Mouse (Mus musculus): ENCODE data around the gene Kif23. TPM values are rescaled to one million over a fixed set of nuclear protein-coding genes. Genes with fewer than 3 reads are reported as not detected.
A peak's percentile ranks its signal among the peaks of the same experiment; 100 is the strongest.

Gene Kif23
- polyA plus RNA-seq (2014; fragmentation: Nextera tagmentation; extraction: Ambion mirVana), result 93.0 and 98.3 TPM in 2 replicates

DNA sequence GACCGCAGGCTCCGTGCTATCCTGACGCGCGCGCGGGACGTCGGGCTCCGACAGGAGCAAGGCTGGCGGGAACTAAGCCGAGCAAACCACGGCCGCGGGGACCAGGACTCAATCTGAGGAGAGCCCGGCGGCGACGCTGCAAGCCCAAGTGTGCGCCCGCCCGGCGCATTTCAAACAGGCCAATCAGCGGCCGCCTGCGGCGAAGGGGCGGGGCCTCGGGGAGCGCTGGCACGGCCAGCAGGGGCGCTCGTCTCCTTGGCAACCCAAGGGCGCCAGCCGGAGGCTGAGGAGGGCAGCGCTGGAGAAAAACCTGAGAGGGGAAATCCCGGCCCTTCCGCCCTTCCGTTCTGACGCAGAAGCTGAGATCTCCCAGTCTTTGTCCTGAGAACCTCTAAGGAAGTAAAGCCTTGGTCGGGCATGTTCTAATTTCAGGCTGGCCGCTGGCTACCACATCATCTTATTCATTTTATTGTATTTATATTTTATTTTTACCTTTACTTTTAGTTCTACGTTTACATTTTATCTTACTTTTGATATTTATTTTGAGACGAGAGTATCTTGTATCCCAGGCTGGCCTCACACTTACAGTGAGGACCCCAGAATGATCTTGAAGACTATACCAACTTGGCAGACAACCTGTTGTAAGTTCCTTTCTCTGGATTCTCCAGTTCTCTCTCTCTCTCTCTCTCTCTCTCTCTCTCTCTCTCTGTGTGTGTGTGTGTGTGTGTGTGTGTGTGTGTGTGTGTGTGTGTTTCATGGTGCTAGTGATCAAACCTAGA, at the start of gene Kif23:
Gene Kif23 (minus strand): TSS at position 152 of the 779 bp plus-strand sequence.
- ATAC-seq (ENCODE audit: low read depth) (peak; percentile 93), DNase-seq (ENCODE audit: low spot score) (peak; percentile 97)
- Histone ChIP-seq H3K9ac (ENCODE audit: low read depth, low read length) (peak within 1 kb of the TSS; percentile 78), H3K4me2 (ENCODE audit: low read depth, low read length) (peak within 1 kb of the TSS; percentile 96), H3K27ac (replicated peaks; ENCODE audit: low read depth, low read length) (peak within 1 kb of the TSS; percentile 68), H3K4me3 (ENCODE audit: low read depth, low read length) (peak within 1 kb of the TSS; percentile 84), H3K4me1 (ENCODE audit: control insufficient read depth, insufficient read depth, low read length) (peaks cover 7% of the 10 kb centered on the region; the same call in 1 of the 2 replicates), H3K27me3 (replicated peaks; ENCODE audit: control insufficient read depth, insufficient read depth, low read length) (no peaks in the 10 kb centered on the region), H3K36me3 (ENCODE audit: control insufficient read depth, insufficient read depth, low read length) (peaks cover 7% of the 10 kb centered on the region; the same call in 1 of the 2 replicates), H3K9me3 (ENCODE audit: control insufficient read depth, low read length) (no peaks in the 10 kb centered on the region)
- WGBS, result under 1% methylated on average over 26 of the region's 44 CpGs

- H3K36me3 ChIP-seq (ENCODE audit: control insufficient read depth, insufficient read depth, low read length), result no peaks in the 10 kb centered on the region
- DNase-seq (ENCODE audit: low spot score) (peak; percentile 50), ATAC-seq (ENCODE audit: low read depth) (no peak)
- H3K27ac ChIP-seq (replicated peaks; ENCODE audit: low read depth, low read length), result no peak overlapping the region
- WGBS, result 67% methylated on average over 4 of the region's 4 CpGs
- no peak overlapping the region for H3K9ac ChIP-seq (ENCODE audit: low read depth, low read length)
- no peak overlapping the region for H3K4me3 ChIP-seq (ENCODE audit: low read depth, low read length)
- H3K9me3 ChIP-seq (ENCODE audit: control insufficient read depth, low read length), result no peaks in the 10 kb centered on the region
- no peaks in the 10 kb centered on the region for H3K27me3 ChIP-seq (replicated peaks; ENCODE audit: control insufficient read depth, insufficient read depth, low read length)
- no peak overlapping the region for H3K4me2 ChIP-seq (ENCODE audit: low read depth, low read length)
- H3K4me1 ChIP-seq (ENCODE audit: control insufficient read depth, insufficient read depth, low read length), result no peaks in the 10 kb centered on the region
Observed at GRCm38 (mm10) chr9:61991158-61991557, 44.6 kb upstream of the Kif23 start.

- 33% methylated on average over 3 of the region's 3 CpGs for WGBS
- no peak overlapping the region for H3K4me2 ChIP-seq (ENCODE audit: low read depth, low read length)
- H3K36me3 ChIP-seq (ENCODE audit: control insufficient read depth, insufficient read depth, low read length), result no peaks in the 10 kb centered on the region
- H3K27me3 ChIP-seq (replicated peaks; ENCODE audit: control insufficient read depth, insufficient read depth, low read length), result no peaks in the 10 kb centered on the region
- no peaks in the 10 kb centered on the region for H3K9me3 ChIP-seq (ENCODE audit: control insufficient read depth, low read length)
- H3K27ac ChIP-seq (replicated peaks; ENCODE audit: low read depth, low read length), result no peak overlapping the region
- ATAC-seq (ENCODE audit: low read depth), result no peak
- H3K4me1 ChIP-seq (ENCODE audit: control insufficient read depth, insufficient read depth, low read length), result no peaks in the 10 kb centered on the region
- no peak overlapping the region for H3K9ac ChIP-seq (ENCODE audit: low read depth, low read length)
- no peak for DNase-seq (ENCODE audit: low spot score)
- H3K4me3 ChIP-seq (ENCODE audit: low read depth, low read length), result no peak overlapping the region
Observed at GRCm38 (mm10) chr9:61990738-61991137, 44.2 kb upstream of the Kif23 start.

- Histone ChIP-seq H3K27ac (replicated peaks; ENCODE audit: low read depth, low read length) (no peak overlapping the region), H3K9ac (ENCODE audit: low read depth, low read length) (no peak overlapping the region), H3K9me3 (ENCODE audit: control insufficient read depth, low read length) (no peaks in the 10 kb centered on the region), H3K4me3 (ENCODE audit: low read depth, low read length) (no peak overlapping the region), H3K4me1 (ENCODE audit: control insufficient read depth, insufficient read depth, low read length) (no peaks in the 10 kb centered on the region), H3K36me3 (ENCODE audit: control insufficient read depth, insufficient read depth, low read length) (no peaks in the 10 kb centered on the region), H3K4me2 (ENCODE audit: low read depth, low read length) (no peak overlapping the region), H3K27me3 (replicated peaks; ENCODE audit: control insufficient read depth, insufficient read depth, low read length) (no peaks in the 10 kb centered on the region)
- DNase-seq (ENCODE audit: low spot score) (no peak), ATAC-seq (ENCODE audit: low read depth) (no peak)
- WGBS, result 86% methylated on average over 7 of the region's 7 CpGs
Observed at GRCm38 (mm10) chr9:61986055-61986454, 39.5 kb upstream of the Kif23 start.

GRCm38 (mm10) chr9:61985183-61985863, 38.7 kb upstream of the Kif23 start:
- H3K36me3 ChIP-seq (ENCODE audit: control insufficient read depth, insufficient read depth, low read length), result no peaks in the 10 kb centered on the region
- no peak overlapping the region for H3K9ac ChIP-seq (ENCODE audit: low read depth, low read length)
- no peak overlapping the region for H3K27ac ChIP-seq (replicated peaks; ENCODE audit: low read depth, low read length)
- no peak overlapping the region for H3K4me3 ChIP-seq (ENCODE audit: low read depth, low read length)
- WGBS, result 40% methylated on average over 11 of the region's 11 CpGs
- no peaks in the 10 kb centered on the region for H3K27me3 ChIP-seq (replicated peaks; ENCODE audit: control insufficient read depth, insufficient read depth, low read length)
- no peaks in the 10 kb centered on the region for H3K9me3 ChIP-seq (ENCODE audit: control insufficient read depth, low read length)
- ATAC-seq (ENCODE audit: low read depth) (no peak), DNase-seq (ENCODE audit: low spot score) (peak; percentile 60)
- no peaks in the 10 kb centered on the region for H3K4me1 ChIP-seq (ENCODE audit: control insufficient read depth, insufficient read depth, low read length)
- no peak overlapping the region for H3K4me2 ChIP-seq (ENCODE audit: low read depth, low read length)

DNA sequence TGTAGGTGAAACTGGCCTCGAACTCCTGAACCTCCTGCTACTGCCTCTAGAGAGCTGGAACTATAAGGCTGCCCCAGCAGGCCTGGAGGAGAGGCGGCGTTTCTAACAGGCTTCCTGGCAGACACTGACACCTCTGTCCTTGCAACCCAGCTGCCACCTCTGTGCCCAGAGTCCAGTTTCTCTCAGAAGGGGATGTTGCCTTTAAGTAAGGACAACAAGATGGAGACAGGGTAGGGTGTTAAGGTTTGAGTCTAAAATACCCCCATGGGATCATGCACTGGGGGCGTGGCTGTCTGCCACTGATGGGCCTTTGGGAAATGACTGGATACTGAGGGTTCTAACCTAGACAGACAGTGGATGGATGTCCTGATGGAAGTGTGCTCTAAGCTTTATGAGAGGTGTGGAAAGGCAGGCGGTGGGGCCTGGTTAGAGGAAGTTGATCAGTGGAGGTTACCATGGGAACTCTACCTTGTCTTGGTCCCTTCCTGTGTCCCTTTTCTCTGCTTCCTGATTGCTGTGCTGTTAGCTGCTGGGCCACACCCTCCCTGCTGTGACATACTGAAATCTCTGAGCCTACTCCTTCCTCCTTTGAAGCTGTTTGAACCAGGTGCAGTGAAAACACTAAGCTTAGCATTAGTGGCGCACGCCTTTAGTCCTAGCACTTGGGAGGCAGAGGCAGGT, 36.5 kb upstream of the Kif23 start:
- H3K27ac ChIP-seq (replicated peaks; ENCODE audit: low read depth, low read length), result no peak overlapping the region
- WGBS, result 87% methylated on average over 7 of the region's 7 CpGs
- ATAC-seq (ENCODE audit: low read depth), result no peak
- no peak for DNase-seq (ENCODE audit: low spot score)
- H3K9me3 ChIP-seq (ENCODE audit: control insufficient read depth, low read length), result no peaks in the 10 kb centered on the region
- no peaks in the 10 kb centered on the region for H3K36me3 ChIP-seq (ENCODE audit: control insufficient read depth, insufficient read depth, low read length)
- no peaks in the 10 kb centered on the region for H3K4me1 ChIP-seq (ENCODE audit: control insufficient read depth, insufficient read depth, low read length)
- no peaks in the 10 kb centered on the region for H3K27me3 ChIP-seq (replicated peaks; ENCODE audit: control insufficient read depth, insufficient read depth, low read length)
- H3K9ac ChIP-seq (ENCODE audit: low read depth, low read length), result no peak overlapping the region
- H3K4me2 ChIP-seq (ENCODE audit: low read depth, low read length), result no peak overlapping the region
- no peak overlapping the region for H3K4me3 ChIP-seq (ENCODE audit: low read depth, low read length)

DNA sequence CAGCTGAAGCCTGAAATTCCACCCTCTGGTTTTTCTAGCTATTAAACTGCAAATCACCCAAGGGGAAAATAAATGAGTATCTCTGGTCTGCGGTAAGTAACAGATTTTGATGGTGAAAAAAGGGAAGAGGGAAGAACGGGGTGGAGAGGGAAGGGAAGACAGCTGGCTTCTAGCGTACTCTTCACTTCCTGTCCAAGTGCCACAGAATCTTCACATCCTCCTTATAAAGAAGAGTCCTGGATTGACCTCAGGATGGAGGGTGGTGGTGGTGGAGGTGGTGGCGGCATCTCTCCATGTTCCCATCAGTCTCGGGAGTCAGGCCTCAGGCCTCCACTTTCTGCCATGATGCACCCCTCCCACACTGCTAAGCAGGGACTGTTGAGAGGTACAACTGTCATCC, 35.3 kb upstream of the Kif23 start:
- Histone ChIP-seq H3K4me3 (ENCODE audit: low read depth, low read length) (no peak overlapping the region), H3K9ac (ENCODE audit: low read depth, low read length) (no peak overlapping the region), H3K4me1 (ENCODE audit: control insufficient read depth, insufficient read depth, low read length) (no peaks in the 10 kb centered on the region), H3K9me3 (ENCODE audit: control insufficient read depth, low read length) (no peaks in the 10 kb centered on the region), H3K4me2 (ENCODE audit: low read depth, low read length) (no peak overlapping the region), H3K27me3 (replicated peaks; ENCODE audit: control insufficient read depth, insufficient read depth, low read length) (no peaks in the 10 kb centered on the region), H3K27ac (replicated peaks; ENCODE audit: low read depth, low read length) (no peak overlapping the region), H3K36me3 (ENCODE audit: control insufficient read depth, insufficient read depth, low read length) (no peaks in the 10 kb centered on the region)
- no peak for ATAC-seq (ENCODE audit: low read depth)
- no peak for DNase-seq (ENCODE audit: low spot score)
- WGBS, result 66% methylated on average over 5 of the region's 5 CpGs

DNA sequence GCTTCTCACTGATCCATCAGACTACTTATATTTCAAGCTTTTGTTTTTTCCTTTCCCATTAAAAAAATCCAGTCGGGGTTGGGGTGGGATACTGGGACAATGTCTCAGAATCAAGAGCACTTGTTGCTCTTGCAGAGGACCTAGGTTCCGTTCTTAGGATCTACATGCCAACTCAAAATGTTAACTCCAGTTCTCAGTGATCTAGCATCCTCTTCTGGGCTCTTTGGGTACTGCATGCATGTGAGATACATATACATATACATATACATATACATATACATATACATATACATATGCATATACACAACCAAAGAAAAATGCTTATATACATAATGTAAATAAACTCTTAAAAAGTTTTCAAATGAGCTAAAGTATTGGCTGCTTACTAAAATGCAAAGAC, 33.4 kb upstream of the Kif23 start:
- no peak for ATAC-seq (ENCODE audit: low read depth)
- Histone ChIP-seq H3K27ac (replicated peaks; ENCODE audit: low read depth, low read length) (no peak overlapping the region), H3K4me3 (ENCODE audit: low read depth, low read length) (no peak overlapping the region), H3K9me3 (ENCODE audit: control insufficient read depth, low read length) (no peaks in the 10 kb centered on the region), H3K4me1 (ENCODE audit: control insufficient read depth, insufficient read depth, low read length) (no peaks in the 10 kb centered on the region), H3K27me3 (replicated peaks; ENCODE audit: control insufficient read depth, insufficient read depth, low read length) (no peaks in the 10 kb centered on the region), H3K36me3 (ENCODE audit: control insufficient read depth, insufficient read depth, low read length) (no peaks in the 10 kb centered on the region), H3K4me2 (ENCODE audit: low read depth, low read length) (no peak overlapping the region), H3K9ac (ENCODE audit: low read depth, low read length) (no peak overlapping the region)
- DNase-seq (ENCODE audit: low spot score), result no peak
- 79% methylated on average over 2 of the region's 2 CpGs for WGBS
